Mouse (Mus musculus): ENCODE measurements around the gene Ccdc88b. TPM values are rescaled to one million over a fixed set of nuclear protein-coding genes. Genes with fewer than 3 reads are reported as not detected.

The Ccdc88b gene
- total RNA-seq, 2 experiments from 2014 or later, result 0.46 to 0.59 TPM

DNA sequence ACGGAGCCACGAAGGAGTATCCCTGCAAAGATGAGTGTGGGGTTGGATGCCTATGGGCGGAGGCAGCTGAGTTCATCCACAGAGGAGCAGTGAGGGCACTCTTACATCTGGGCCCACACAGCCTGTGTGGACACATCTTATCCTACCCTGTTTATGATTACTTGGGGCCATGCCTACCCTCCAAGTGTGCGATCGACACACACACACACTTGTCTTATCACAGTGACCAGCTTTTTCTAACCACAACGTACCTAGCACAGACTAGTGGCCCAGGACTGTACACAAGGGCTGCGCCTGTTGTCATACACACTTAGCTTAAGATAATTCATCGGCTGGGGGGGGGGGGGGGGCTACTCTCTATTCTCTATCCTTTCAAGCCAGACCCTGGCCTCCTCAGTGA, 25.6 kb downstream of the Ccdc88b start:
- no peak for DNase-seq
- no peak for TF ChIP-seq CTCF (IDR thresholded peaks at IDR 0.05)
- Histone ChIP-seq H3K27ac (no peak overlapping the region), H3K4me3 (no peak overlapping the region)
- intact Hi-C loops (cut with DNase I), result no loop called here

DNA sequence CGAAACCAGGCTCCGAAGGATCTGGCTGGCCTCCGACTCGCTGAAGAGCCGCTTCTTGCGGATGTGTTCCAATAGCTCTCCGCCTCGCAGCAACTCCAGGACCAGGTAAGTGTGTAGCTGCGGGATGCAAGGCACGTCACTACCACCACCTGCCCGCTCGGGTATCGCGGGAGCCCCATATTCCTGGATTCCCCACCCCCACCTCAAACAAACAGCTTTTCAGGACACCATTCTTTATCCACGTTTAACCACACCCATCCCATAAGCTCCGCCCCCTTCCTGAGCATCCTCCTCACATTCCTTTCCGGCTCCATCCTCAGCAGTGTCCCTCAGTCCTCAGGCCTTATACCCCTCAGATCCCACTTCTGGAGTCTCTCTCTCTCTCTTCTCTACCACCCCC, 26.7 kb downstream of the Ccdc88b start:
- no peak for DNase-seq
- TF ChIP-seq CTCF (IDR thresholded peaks at IDR 0.05), result no peak
- Histone ChIP-seq H3K27ac (no peak overlapping the region), H3K4me3 (no peak overlapping the region)
- intact Hi-C loops (cut with DNase I), result no loop called here

DNA sequence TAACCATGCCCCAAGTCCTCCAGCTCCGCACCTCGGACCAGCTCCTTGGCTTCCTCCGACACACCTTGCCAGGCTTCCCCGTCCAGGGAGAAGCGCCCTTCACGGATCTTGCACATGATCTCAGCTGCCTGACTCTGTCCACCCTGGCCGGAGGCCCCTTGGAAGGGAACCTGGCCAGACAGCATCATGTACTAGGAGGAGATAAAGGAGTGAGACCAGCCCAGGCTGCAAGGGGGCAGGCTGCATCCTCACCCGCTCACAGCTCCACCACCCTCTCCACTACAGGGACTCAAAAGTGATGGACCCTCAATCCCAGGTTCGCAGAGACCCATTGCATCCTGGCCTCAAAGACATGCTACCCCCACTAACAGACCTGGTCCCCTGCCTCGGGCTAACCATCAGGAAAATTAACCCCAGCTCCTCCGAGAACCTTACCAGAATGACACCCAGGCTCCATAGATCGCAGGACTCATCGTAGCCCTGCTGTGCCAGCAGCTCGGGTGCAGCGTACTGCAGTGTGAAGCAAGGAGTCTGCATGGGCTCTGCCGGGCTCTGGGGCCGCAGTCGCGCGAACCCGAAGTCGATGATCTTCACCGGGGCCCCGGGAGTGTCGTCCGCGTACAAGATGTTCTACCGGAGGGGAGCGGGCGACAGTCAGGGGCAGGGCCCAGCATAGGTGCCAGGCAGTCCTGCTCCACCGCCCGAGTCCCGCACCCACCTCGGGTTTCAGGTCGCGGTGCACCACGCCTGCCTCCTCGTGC, 27.3 kb downstream of the Ccdc88b start:
- no peak overlapping the region for H3K4me3 ChIP-seq
- TF ChIP-seq CTCF (IDR thresholded peaks at IDR 0.05), result no peak
- intact Hi-C loops (cut with DNase I), result no loop called here
- no peak overlapping the region for H3K27ac ChIP-seq
- DNase-seq, result no peak

DNA sequence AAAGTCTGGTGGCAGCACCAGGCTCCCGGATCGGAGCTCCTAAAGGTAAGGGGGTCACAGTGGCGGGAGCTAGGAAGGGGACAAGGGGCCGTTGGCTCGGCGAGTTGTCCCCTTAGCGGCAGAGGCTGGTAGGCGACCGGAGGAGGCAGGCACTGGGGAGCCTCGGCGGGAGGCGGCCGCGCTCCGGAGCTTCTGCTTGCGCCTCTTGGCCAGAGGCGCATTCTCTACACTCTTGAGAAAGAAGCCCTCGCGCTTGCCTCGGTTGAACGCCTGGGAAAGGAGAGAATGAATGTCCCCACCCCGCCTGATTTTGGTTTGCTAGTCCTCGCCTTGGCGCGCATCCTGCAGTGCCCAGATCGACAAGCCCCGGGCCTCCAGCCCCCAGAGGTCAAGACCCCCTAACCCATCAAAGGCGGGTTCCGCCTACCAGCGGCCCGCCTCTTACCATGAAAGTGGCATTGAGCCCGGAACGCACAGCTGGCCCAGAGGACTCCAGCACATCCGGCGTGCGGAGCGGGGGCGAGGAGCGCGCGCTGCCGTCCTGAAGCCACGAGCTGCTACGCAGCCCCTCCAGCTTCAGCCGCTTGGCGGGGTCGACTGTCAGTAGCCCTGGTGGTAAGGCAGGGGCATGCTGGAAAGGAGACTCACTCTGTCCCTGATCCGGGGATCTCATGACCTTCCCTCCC, 28.0 kb downstream of the Ccdc88b start:
- DNase-seq, result no peak
- Histone ChIP-seq H3K4me3 (no peak overlapping the region), H3K27ac (no peak overlapping the region)
- no peak for TF ChIP-seq CTCF (IDR thresholded peaks at IDR 0.05)
- intact Hi-C loops (cut with DNase I), result no loop called here

DNA sequence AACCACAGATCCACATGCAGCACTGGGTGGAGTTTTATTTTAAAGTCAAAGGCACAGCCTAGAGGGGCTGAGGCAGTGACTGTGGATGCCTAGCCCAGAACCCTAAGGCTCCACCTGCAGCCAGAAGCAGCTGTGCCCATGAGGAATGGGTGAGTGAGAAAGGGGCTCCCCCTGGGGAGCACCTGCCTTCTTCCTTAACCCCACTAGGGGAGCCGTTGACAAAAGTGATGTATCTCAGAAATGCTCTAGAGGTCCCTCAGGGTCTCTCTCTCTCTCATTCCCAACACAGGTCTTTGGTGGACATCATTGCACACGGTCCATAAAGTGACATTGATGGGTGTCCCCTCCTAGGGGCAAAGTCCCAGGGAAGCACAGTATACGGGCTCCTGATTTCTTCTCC, 28.9 kb downstream of the Ccdc88b start:
- no peak for TF ChIP-seq CTCF (IDR thresholded peaks at IDR 0.05)
- intact Hi-C loops (cut with DNase I), result no loop called here
- no peak overlapping the region for H3K27ac ChIP-seq

DNA sequence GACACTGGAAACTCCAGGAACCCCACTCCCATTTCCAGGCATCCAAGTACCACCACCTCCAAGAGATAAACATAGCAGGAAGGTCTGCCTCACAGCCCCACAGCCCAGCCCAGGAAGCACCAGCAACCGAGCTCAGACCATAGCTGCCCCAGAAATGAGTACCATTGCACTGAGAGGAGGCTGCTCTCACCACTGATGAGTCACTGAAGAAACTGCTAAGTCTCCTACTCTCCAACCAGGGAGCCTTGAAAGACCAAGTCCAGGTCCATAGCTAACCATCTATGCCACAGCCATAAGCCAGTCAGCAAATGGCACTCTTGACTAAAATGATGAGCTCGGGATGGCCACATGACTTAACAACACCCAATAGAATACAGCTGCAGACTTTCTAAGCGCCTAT, 31.4 kb downstream of the Ccdc88b start:
- no peak overlapping the region for H3K27ac ChIP-seq
- H3K4me3 ChIP-seq, result no peak overlapping the region
- TF ChIP-seq CTCF (IDR thresholded peaks at IDR 0.05), result no peak
- intact Hi-C loops (cut with DNase I), result no loop called here
- no peak for DNase-seq

More for the DNA sequence above, 28.9 kb downstream of the Ccdc88b start:
- DNase-seq, result no peak
- H3K4me3 ChIP-seq, result no peak overlapping the region

DNA sequence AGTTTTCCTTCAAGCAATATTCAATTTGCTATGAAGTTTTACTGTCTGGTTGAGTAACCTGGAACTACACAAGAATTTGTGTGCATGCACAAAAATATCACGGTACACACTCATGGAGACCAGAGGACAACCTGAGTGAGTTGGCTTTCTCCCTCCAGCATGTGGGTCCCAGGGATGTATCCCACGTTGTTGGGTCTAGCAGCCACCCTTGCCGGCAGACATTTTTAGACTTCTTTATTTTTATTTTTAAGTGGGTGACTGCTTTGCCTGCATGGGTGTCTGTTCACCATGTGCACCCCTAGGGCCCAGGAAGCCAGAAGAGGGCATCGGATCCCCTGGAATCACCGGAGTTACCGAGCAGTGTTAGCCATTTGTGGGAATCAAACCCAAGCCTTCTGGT, 32.6 kb downstream of the Ccdc88b start:
- TF ChIP-seq CTCF (IDR thresholded peaks at IDR 0.05), result no peak
- Histone ChIP-seq H3K4me3 (no peak overlapping the region), H3K27ac (no peak overlapping the region)
- DNase-seq, result no peak
- intact Hi-C loops (cut with DNase I), result no loop called here

DNA sequence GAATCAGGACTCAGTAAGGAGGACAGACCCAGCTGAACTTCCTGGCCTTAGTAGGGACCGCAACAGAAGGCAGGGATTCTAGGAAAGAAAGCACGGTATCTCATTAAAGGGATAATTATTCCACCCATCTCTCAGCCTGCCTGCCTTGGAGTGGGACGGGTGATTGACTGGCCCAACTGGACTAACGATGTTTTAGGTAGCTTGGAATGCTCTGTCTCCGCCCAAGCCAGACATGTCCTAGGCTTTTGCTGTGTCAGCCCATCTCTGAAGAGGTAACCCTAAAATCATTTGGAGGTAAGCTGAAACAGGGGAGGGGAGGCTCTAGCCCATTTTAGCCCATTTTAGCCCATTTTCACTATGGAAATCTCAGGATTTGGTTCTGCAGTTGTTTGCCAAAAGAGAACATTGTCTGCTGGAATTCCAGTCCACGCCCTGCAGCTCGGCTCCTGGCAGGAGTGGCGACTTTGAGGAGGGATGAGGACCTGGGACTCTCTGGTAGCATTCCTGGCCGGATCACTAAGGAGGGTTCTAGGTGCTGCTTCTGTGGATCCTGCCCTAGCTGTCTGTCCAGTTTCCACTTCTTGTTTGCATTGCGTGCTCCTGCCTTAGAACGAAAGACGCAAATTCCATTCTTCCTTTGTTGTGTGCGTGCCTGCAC, 37.3 kb downstream of the Ccdc88b start:
- no peak overlapping the region for H3K4me3 ChIP-seq

DNA sequence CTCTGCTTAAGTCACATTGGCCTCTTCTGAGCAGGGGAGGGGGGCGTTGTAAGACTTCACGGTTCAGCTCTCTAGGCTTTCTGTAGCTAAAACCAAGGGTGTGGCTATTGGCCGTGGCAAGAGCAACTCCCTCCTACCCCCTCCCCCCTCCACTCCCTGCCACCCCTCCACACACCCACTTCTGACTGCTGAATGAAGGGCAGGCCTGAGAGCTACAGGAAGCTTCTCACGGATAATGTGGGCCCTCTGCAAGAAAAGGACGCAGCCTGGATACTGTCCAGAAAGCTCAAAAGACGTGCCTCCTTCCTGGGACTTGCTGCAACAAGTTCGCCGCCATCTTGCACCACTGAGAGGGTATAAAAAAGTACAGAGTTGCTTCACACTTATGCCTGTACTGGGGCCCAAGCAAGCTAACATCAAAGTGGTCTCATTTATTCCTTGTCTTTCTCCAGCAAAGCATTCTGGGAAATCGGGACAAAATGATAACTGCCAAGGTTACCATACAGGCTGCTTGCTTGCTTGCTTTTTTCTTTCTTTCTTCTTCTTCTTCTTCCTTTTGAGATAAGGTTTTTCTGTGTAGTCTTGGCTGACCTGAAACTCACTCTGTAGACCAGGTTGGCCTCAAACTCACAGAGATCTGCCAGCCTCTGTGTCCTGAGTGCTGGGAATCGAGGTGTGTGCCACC, 38.7 kb downstream of the Ccdc88b start:
- DNase-seq, result no peak
- TF ChIP-seq CTCF (IDR thresholded peaks at IDR 0.05), result no peak
- no peak overlapping the region for H3K27ac ChIP-seq
- intact Hi-C loops (cut with DNase I), result no loop called here
- H3K4me3 ChIP-seq, result no peak overlapping the region

More for the DNA sequence above, 37.3 kb downstream of the Ccdc88b start:
- DNase-seq, result no peak
- TF ChIP-seq CTCF (IDR thresholded peaks at IDR 0.05), result no peak
- H3K27ac ChIP-seq, result no peak overlapping the region
- intact Hi-C loops (cut with DNase I), result no loop called here

DNA sequence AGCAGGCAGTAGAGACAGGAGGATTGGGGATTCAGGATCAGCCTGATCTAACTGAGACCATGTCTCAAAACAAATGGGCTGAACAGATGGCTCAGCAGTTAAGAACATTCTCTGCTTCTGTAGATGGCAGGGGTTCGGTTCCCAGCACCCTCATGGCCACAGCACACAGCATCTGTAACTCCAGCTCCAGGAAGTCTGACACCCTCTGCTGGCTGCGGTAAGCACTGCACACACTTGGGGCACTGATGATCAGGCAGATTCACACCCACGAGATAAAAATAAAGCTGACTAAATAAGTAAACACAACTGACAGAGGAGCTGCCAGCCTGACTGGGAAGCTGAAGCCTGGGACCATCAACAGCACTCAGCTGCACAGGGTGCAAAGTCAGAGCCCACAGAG, 43.1 kb downstream of the Ccdc88b start:
- intact Hi-C loops (cut with DNase I), result no loop called here

DNA sequence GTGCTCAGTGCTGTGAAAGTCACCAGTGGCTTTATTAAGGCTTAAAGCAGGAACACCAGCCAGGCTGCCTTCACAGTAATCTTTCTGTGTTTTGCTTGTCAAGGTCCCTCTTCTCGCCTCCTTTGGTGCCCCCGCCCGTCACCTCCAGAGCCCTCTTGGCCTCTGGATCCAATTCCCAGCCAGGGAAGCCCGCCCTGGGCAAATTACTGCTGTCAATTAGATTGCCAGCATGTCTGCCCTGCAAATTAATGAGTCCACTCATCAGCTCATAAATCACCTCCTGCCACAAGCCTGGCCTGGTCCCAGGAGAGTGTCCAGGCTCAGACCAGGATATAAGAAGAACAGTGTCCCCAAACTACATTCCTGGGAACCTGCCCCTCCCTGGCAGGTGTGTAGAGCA, 43.6 kb downstream of the Ccdc88b start:
- Histone ChIP-seq H3K4me3 (no peak overlapping the region), H3K27ac (no peak overlapping the region)
- intact Hi-C loops (cut with DNase I), result no loop called here
- DNase-seq, result no peak
- TF ChIP-seq CTCF (IDR thresholded peaks at IDR 0.05), result no peak

More for the DNA sequence above, 43.1 kb downstream of the Ccdc88b start:
- DNase-seq, result no peak
- no peak for TF ChIP-seq CTCF (IDR thresholded peaks at IDR 0.05)
- Histone ChIP-seq H3K27ac (no peak overlapping the region), H3K4me3 (no peak overlapping the region)

Small RNAs within 50 kb of the gene (microRNA-seq; reads per million reads assigned to microRNA genes)
- gene Mir5046, result not detected

Other genes starting within 250 kb of the Ccdc88b start
- 1 to 10 TPM; 9.3 to 9.4 TPM for gene Rps6ka4, start 17.6 kb downstream of the Ccdc88b start, total RNA-seq (2021)
- gene Trmt112, start 51.5 kb upstream of the Ccdc88b start, total RNA-seq (2021), result 10 to 100 TPM; 32.7 to 41.3 TPM
- gene Prdx5, start 51.9 kb upstream of the Ccdc88b start, total RNA-seq (2021), result 100 to 1,000 TPM; 177 to 270 TPM
- 100 to 1,000 TPM in 1 of 2 experiments, 10 to 100 TPM in 1; 80.0 to 108 TPM for gene Esrra, start 63.6 kb upstream of the Ccdc88b start, total RNA-seq (2021)
- gene Catsperz, start 67.2 kb upstream of the Ccdc88b start, total RNA-seq (2021), result not detected
- not detected for gene Kcnk4, start 76.3 kb upstream of the Ccdc88b start, total RNA-seq (2021)
- 10 to 100 TPM; 10.8 to 14.4 TPM for gene Bad, start 83.7 kb upstream of the Ccdc88b start, total RNA-seq (2021)
- gene Gpr137, start 84.3 kb upstream of the Ccdc88b start, total RNA-seq (2021), result 10 to 100 TPM in 1 of 2 experiments, 1 to 10 TPM in 1; 8.2 to 13.8 TPM
- 100 to 1,000 TPM; 121 to 127 TPM for gene Ppp1r14b, start 116.8 kb upstream of the Ccdc88b start, total RNA-seq (2021)
- 10 to 100 TPM in 1 of 2 experiments, 1 to 10 TPM in 1; 9.1 to 11.0 TPM for gene Plcb3, start 118.3 kb upstream of the Ccdc88b start, total RNA-seq (2021)
- gene Fkbp2, start 122.3 kb upstream of the Ccdc88b start, total RNA-seq (2021), result 10 to 100 TPM in 1 of 2 experiments, 1 to 10 TPM in 1; 7.9 to 11.2 TPM
- 100 to 1,000 TPM; 142 to 219 TPM for gene Vegfb, start 129.4 kb upstream of the Ccdc88b start, total RNA-seq (2021)
- 10 to 100 TPM; 35.3 to 37.6 TPM for gene Dnajc4, start 134.4 kb upstream of the Ccdc88b start, total RNA-seq (2021)
- 10 to 100 TPM; 12.8 to 15.9 TPM for gene Nudt22, start 137.9 kb upstream of the Ccdc88b start, total RNA-seq (2021)
- gene Trpt1, start 137.9 kb upstream of the Ccdc88b start, total RNA-seq (2021), result 10 to 100 TPM; 22.5 to 26.1 TPM
- under 1 TPM; 0.71 to 0.86 TPM for gene Fermt3, start 161.3 kb upstream of the Ccdc88b start, total RNA-seq (2021)
- gene Stip1, start 181.8 kb upstream of the Ccdc88b start, total RNA-seq (2021), result 100 to 1,000 TPM in 1 of 2 experiments, 10 to 100 TPM in 1; 89.9 to 125 TPM
- gene Macrod1, start 198.6 kb upstream of the Ccdc88b start, total RNA-seq (2021), result 100 to 1,000 TPM; 261 to 294 TPM
- under 1 TPM; 0.53 to 0.54 TPM for gene Flrt1, start 247.5 kb upstream of the Ccdc88b start, total RNA-seq (2021)